Mouse (Mus musculus) erythroblast, embryonic 14.5 days (primary cell): ENCODE data around the gene Uba7. TPM values are rescaled to one million over a fixed set of nuclear protein-coding genes. Genes with fewer than 3 reads are reported as not detected.

Experiments used
- H3K27me3 ChIP-seq: 2 replicates; pipeline ENCODE4 v1.6.1; 2012; ENCODE audit warnings: inconsistent platforms; ENCODE audit not compliant: control insufficient read depth
- H3K36me3 ChIP-seq: 2 replicates; pipeline ENCODE4 v1.6.1; 2012; ENCODE audit warnings: mild to moderate bottlenecking, inconsistent platforms; ENCODE audit not compliant: control insufficient read depth
- H3K4me1 ChIP-seq: 2 replicates; pipeline ENCODE4 v1.6.1; 2012; ENCODE audit warnings: inconsistent platforms; ENCODE audit not compliant: control insufficient read depth
- H3K4me3 ChIP-seq: replicated peaks from 2 replicates; pipeline ENCODE3; 2012; ENCODE audit warnings: moderate library complexity, mild to moderate bottlenecking, inconsistent platforms
- H3K9me3 ChIP-seq: 2 replicates; pipeline ENCODE4 v1.6.1; 2012; ENCODE audit warnings: low read length, inconsistent platforms, mixed read lengths; ENCODE audit not compliant: control insufficient read depth
- GATA1 ChIP-seq: IDR thresholded peaks from 2 replicates; pipeline ENCODE4 v1.6.1; 2012; ENCODE audit warnings: low read length, inconsistent platforms, mixed read lengths
- TAL1 ChIP-seq: IDR thresholded peaks from 3 replicates; pipeline ENCODE4 v1.6.1; 2012; ENCODE audit warnings: low read length, inconsistent platforms, mixed read lengths
- polyA plus RNA-seq: library from polyadenylated mRNA; stranded (reverse); fragments of >175 nt; gene quantifications from 2 replicates; pipeline ENCODE4 v1.2.3, GENCODE M21; 2012

The Uba7 gene
- polyA plus RNA-seq, 1 experiment: 14.4 TPM

DNA sequence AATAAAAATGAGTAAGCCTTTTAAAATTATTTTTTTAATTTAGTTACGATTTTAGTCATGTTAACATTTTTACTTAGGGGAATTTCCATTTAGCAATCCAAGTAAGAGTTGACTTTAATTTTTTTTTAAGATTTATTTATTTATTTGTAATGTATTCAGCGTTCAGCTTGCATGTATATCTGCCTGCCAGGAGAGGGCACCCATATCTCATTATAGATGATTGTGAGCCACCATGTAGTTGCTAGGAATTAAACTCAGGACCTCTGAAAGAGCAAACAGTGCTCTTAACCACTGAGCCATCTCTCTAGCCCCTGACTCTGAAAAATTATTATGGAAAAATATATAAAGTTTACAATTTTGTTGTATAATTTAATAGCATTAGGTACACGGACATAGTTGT is 51.3 kb downstream of the Uba7 start:
- H3K9me3 ChIP-seq: peaks cover 4% of the 10 kb centered on the region
- TF ChIP-seq TAL1: no peak
- no peak for TF ChIP-seq GATA1
- H3K4me3 ChIP-seq: no peak overlapping the region
- peaks cover 92% of the 10 kb centered on the region for H3K36me3 ChIP-seq
- peaks cover 6% of the 10 kb centered on the region for H3K4me1 ChIP-seq
- H3K27me3 ChIP-seq: no peaks in the 10 kb centered on the region

- Histone ChIP-seq H3K9me3 (peaks cover 4% of the 10 kb centered on the region), H3K27me3 (no peaks in the 10 kb centered on the region), H3K4me3 (no peak overlapping the region), H3K36me3 (peaks cover 95% of the 10 kb centered on the region), H3K4me1 (peaks cover 4% of the 10 kb centered on the region)
- no peak for TF ChIP-seq TAL1
- no peak for TF ChIP-seq GATA1
Measured at GRCm38 (mm10) chr9:108027867-108028266, 52.6 kb downstream of the Uba7 start.

GRCm38 (mm10) chr9:108032126-108032525 is 56.8 kb downstream of the Uba7 start:
- TF ChIP-seq GATA1 (no peak), TAL1 (no peak)
- Histone ChIP-seq H3K27me3 (no peaks in the 10 kb centered on the region), H3K4me3 (no peak overlapping the region), H3K36me3 (peaks cover 96% of the 10 kb centered on the region), H3K9me3 (peaks cover 4% of the 10 kb centered on the region), H3K4me1 (peaks cover 11% of the 10 kb centered on the region)

Other genes with a start within 250 kb of the Uba7 start
- 0.76 and 1.6 TPM in 2 replicates for gene Rbm5, start 204.5 kb upstream of the Uba7 start, polyA plus RNA-seq
- 2.5 and 2.9 TPM in 2 replicates for gene Rbm6, start 102.3 kb upstream of the Uba7 start, polyA plus RNA-seq
- gene Mon1a, start 87.4 kb upstream of the Uba7 start, polyA plus RNA-seq: 0.77 and 0.89 TPM in 2 replicates
- 0.01 and 0.02 TPM in 2 replicates for gene Mst1r, start 68.6 kb upstream of the Uba7 start, polyA plus RNA-seq
- not detected in 2 replicates for gene Actl11, start 47.0 kb upstream of the Uba7 start, polyA plus RNA-seq
- gene Camkv, start 39.8 kb upstream of the Uba7 start, polyA plus RNA-seq: 0.01 TPM in 1 of 2 replicates, not detected in the other
- 0.72 and 0.97 TPM in 2 replicates for gene Traip, start 25.4 kb upstream of the Uba7 start, polyA plus RNA-seq
- gene Gm20661, start 7.6 kb downstream of the Uba7 start, polyA plus RNA-seq: 0.06 and 0.13 TPM in 2 replicates
- 15.9 and 16.0 TPM in 2 replicates for gene Inka1, start 10.4 kb downstream of the Uba7 start, polyA plus RNA-seq
- gene Cdhr4, start 17.0 kb downstream of the Uba7 start, polyA plus RNA-seq: 0.24 and 0.25 TPM in 2 replicates
- not detected in 2 replicates for gene Gm20662, start 20.8 kb downstream of the Uba7 start, polyA plus RNA-seq
- gene Ip6k1, start 27.0 kb downstream of the Uba7 start, polyA plus RNA-seq: 18.1 and 20.8 TPM in 2 replicates
- 0.32 and 0.61 TPM in 2 replicates for gene Gmppb, start 73.7 kb downstream of the Uba7 start, polyA plus RNA-seq
- gene Amigo3, start 77.7 kb downstream of the Uba7 start, polyA plus RNA-seq: 0.01 and 0.08 TPM in 2 replicates
- 2.4 and 2.6 TPM in 2 replicates for gene Mst1, start 104.9 kb downstream of the Uba7 start, polyA plus RNA-seq
- 107 and 276 TPM in 2 replicates for gene Rnf123, start 107.8 kb downstream of the Uba7 start, polyA plus RNA-seq
- 47.5 and 65.3 TPM in 2 replicates for gene Apeh, start 119.1 kb downstream of the Uba7 start, polyA plus RNA-seq
- gene Bsn, start 214.9 kb downstream of the Uba7 start, polyA plus RNA-seq: 0.03 and 0.07 TPM in 2 replicates